13 mouse cellular contexts compared by ENCODE assay signal in the genomic region with DNA sequence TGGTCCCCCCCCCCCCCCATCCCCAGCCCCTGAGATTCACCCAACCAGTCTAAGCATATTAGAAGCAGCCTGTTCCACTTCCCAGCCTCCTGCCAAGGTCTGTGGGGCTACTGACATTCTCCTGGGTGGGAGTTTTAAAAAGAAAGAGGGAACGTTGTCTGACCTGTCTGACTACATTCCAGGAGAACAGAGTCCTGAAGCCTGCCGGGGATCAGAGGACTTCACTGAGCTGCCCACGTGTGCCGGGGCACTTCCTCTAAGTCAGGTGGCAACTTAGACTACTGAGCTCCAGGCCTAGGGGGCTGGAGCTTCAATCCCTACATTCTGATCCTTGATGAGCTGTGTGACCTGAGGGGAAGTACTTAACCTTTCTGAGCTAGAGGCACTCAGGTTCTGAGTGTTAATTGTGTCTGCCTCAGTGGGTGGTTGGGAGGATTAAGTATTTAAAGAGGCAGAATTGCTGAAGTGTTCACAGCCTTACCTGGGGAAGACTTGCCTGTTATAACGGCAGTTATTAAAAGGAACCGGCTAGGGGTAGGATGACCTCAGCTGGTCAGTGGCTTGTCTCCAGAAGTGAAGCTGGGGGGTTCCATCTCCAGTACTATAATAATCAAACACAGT. TPM values are rescaled to one million over a fixed set of nuclear protein-coding genes. Genes with fewer than 3 reads are reported as not detected.
A peak's percentile ranks its signal among the peaks of the same experiment; 100 is the strongest.
DNase-seq lines count a peak whose midpoint lies in the region; ATAC-seq lines count a peak whose summit lies in the region.
"Had no signal": no experiment of that assay in that cellular context is flagged by ENCODE, and none has a peak within 500 bp of the region (broad histone marks: within the 10 kb centered on the region; RNA-seq: fewer than 3 reads in every experiment).

No protein-coding gene starts in this region.

- no peak overlapping the region for H3K9ac ChIP-seq in intestine, embryonic 16.5 days (ENCODE audit: low read depth, low read length)
- no peak overlapping the region for H3K9ac ChIP-seq in stomach, embryonic 15.5 days

- peak; percentile 92 for ATAC-seq in intestine, embryonic 16.5 days
- ATAC-seq in stomach, embryonic 15.5 days (ENCODE audit: insufficient read depth, low FRiP score, low read depth): peak; percentile 78; the same call in 1 of the 2 replicates
- no peak for ATAC-seq in cerebellum, adult (ENCODE audit: insufficient number of reproducible peaks, low FRiP score, low TSS enrichment)

- no peaks in the 10 kb centered on the region for H3K36me3 ChIP-seq in intestine, embryonic 16.5 days (ENCODE audit: control insufficient read depth, insufficient read depth, low read length)
- H3K36me3 ChIP-seq in stomach, embryonic 15.5 days: no peaks in the 10 kb centered on the region

- peaks cover 6% of the 10 kb centered on the region; the same call in 1 of the 2 replicates for H3K4me1 ChIP-seq in intestine, embryonic 16.5 days (ENCODE audit: control insufficient read depth, insufficient read depth, low read length)
- peaks cover 4% of the 10 kb centered on the region; the same call in 1 of the 2 replicates for H3K4me1 ChIP-seq in stomach, embryonic 15.5 days

- 43% methylated on average over 6 of the region's 6 CpGs for WGBS in intestine, embryonic 16.5 days
- 53% methylated on average over 6 of the region's 6 CpGs for WGBS in stomach, embryonic 15.5 days

- DNase-seq in embryo, embryonic 11 days: peak; percentile 29
- no peak for DNase-seq in embryo, embryonic 10.5 days (ENCODE audit: low spot score)
- DNase-seq in lung, adult 18-20 months: peak; percentile 62 to 82
- no peak for DNase-seq in cerebellum, postnatal 14 days
- no peak for DNase-seq in thymus, postnatal 0 days (ENCODE audit: low spot score)
- DNase-seq: cerebellum, postnatal 10 days; layer of hippocampus, adult 9-11 months had no signal

- no peak overlapping the region for H3K4me2 ChIP-seq in intestine, embryonic 16.5 days (ENCODE audit: low read depth, low read length)
- H3K4me2 ChIP-seq in stomach, embryonic 15.5 days: no peak overlapping the region
- H3K4me2 ChIP-seq: heart, embryonic 11.5 days had no signal

- no peaks in the 10 kb centered on the region for H3K27me3 ChIP-seq in intestine, embryonic 16.5 days (replicated peaks; ENCODE audit: control insufficient read depth, insufficient read depth, low read length)
- H3K27me3 ChIP-seq in stomach, embryonic 15.5 days (replicated peaks): no peaks in the 10 kb centered on the region

- H3K9me3 ChIP-seq in intestine, embryonic 16.5 days (ENCODE audit: control insufficient read depth, low read length): no peaks in the 10 kb centered on the region
- no peaks in the 10 kb centered on the region for H3K9me3 ChIP-seq in stomach, embryonic 15.5 days

- H3K27ac ChIP-seq in intestine, embryonic 16.5 days (ENCODE audit: low read length): 0 out of 2 replicates have a peak overlapping the region, but pooled peaks have one; percentile 7
- no peak overlapping the region for H3K27ac ChIP-seq in stomach, embryonic 15.5 days
- H3K27ac ChIP-seq: macrophage had no signal

- H3K4me3 ChIP-seq in intestine, embryonic 16.5 days (ENCODE audit: low read length): no peak overlapping the region
- no peak overlapping the region for H3K4me3 ChIP-seq in stomach, embryonic 15.5 days (replicated peaks)
- H3K4me3 ChIP-seq: erythroblast, embryonic 14.5 days had no signal

RNA-seq across cellular contexts. Expression of a gene that starts 41.6 kb away (rescaled TPM):
- polyA plus RNA-seq in intestine, embryonic 16.5 days (2015; fragmentation: Nextera tagmentation; extraction: Ambion mirVana): 62.2 and 62.5 TPM in 2 replicates
- polyA plus RNA-seq in stomach, embryonic 15.5 days (2015; fragmentation: Nextera tagmentation; extraction: Ambion mirVana): 73.5 and 81.0 TPM in 2 replicates
- polyA plus RNA-seq in thymus, postnatal 0 days (2015; fragmentation: Nextera tagmentation; extraction: Ambion mirVana): 113 and 126 TPM in 2 replicates

Comparison
In these comparisons a context has a peak if more than half of its experiments do, and no peak if none do; other contexts are left out.
1. DNase-seq: peak in embryo, embryonic 11 days (single experiment) and lung, adult 18-20 months (2 of 2); none in embryo, embryonic 10.5 days (single experiment), cerebellum, postnatal 14 days (0 of 2) and thymus, postnatal 0 days (single experiment).